Mouse (Mus musculus) stomach, embryonic 14.5 days (tissue): ENCODE results near the gene Ache. TPM values are rescaled to one million over a fixed set of nuclear protein-coding genes. Genes with fewer than 3 reads are reported as not detected.

ENCODE experiments used
- ATAC-seq: fragments of 200-750 bp; cut with Nextera tagmentation; 2 replicates; pipeline ENCODE4 v1.8.0; 2017; ENCODE audit warnings: low read depth, moderate TSS enrichment; ENCODE audit not compliant: insufficient number of reproducible peaks, insufficient read depth, low FRiP score
- H3K27ac ChIP-seq: fragments of 300-500 bp; sonication (generic); 2 replicates; pipeline ENCODE4 v1.5.1; 2014; ENCODE audit warnings: mild to moderate bottlenecking, low read length, moderate library complexity, mixed read lengths
- H3K27me3 ChIP-seq: fragments of 300-500 bp; sonication (generic); 2 replicates; pipeline ENCODE4 v1.6.1; 2014; ENCODE audit warnings: low read length, control low read depth, mixed read lengths; ENCODE audit not compliant: control insufficient read depth, insufficient read depth
- H3K36me3 ChIP-seq: fragments of 300-500 bp; sonication (generic); 2 replicates; pipeline ENCODE4 v1.6.1; 2014; ENCODE audit warnings: mild to moderate bottlenecking, control low read depth, low read length, moderate library complexity, mixed read lengths; ENCODE audit not compliant: control insufficient read depth, insufficient read depth
- H3K4me1 ChIP-seq: fragments of 300-500 bp; sonication (generic); 2 replicates; pipeline ENCODE4 v1.6.1; 2014; ENCODE audit warnings: low read length, control low read depth, mixed read lengths; ENCODE audit not compliant: control insufficient read depth, insufficient read depth
- H3K4me2 ChIP-seq: fragments of 300-500 bp; sonication (generic); replicated peaks from 2 replicates; pipeline ENCODE4 v1.6.1; 2014; ENCODE audit warnings: low read depth, low read length, control low read depth
- H3K4me3 ChIP-seq: fragments of 300-500 bp; sonication (generic); 2 replicates; pipeline ENCODE4 v1.5.1; 2014; ENCODE audit warnings: low read depth, low read length, control low read depth
- H3K9ac ChIP-seq: fragments of 300-500 bp; sonication (generic); replicated peaks from 2 replicates; pipeline ENCODE4 v1.6.1; 2014; ENCODE audit warnings: low read depth, mild to moderate bottlenecking, control low read depth, low read length, moderate library complexity, mixed read lengths
- H3K9me3 ChIP-seq: fragments of 300-500 bp; sonication (generic); 2 replicates; pipeline ENCODE4 v1.6.1; 2016; ENCODE audit warnings: low read depth, low read length, control low read depth; ENCODE audit not compliant: control insufficient read depth
- WGBS: fragments of 180-500 bp; shearing (Covaris S2); extraction: QIAGEN DNeasy Blood & Tissue Kit; methylation state at CpG from one replicate; pipeline ENCODE4 v1.1.7; 2014; 5-methylcytosine and 5-hydroxymethylcytosine counted together
- polyA plus RNA-seq: library from polyadenylated mRNA; unstranded; fragments of >200 nt; fragmentation: Nextera tagmentation; extraction: Ambion mirVana; gene quantifications from 2 replicates; pipeline ENCODE4 v1.2.1, GENCODE M21; 2014

Ache gene
- polyA plus RNA-seq, 1 experiment from 2014 or later = 11.9 TPM

DNA sequence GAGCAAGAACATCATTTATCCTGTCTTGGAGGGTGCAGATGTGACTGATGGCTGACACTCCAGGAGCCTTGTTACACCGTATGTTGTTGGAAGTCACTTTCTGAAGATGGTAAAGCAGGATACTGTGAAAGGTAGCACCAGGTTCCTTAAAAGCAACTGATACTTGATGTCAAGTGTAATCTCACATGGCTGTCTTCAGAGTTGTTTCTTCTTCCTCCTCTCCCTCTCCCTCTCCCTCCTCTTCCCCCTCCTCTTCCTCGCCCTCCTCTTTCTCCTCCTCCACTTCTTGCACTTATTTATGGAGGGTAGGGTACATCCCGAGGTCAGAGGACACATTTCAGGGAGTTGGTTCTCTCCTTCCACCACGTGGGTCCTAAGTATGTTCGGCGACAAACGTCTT is 1.3 kb upstream of the Ache start:
- Histone ChIP-seq H3K27ac (no peak overlapping the region), H3K9ac (no peak overlapping the region), H3K4me1 (peaks cover 24% of the 10 kb centered on the region; the same call in 1 of the 2 replicates), H3K27me3 (peaks cover 16% of the 10 kb centered on the region; the same call in 1 of the 2 replicates), H3K4me3 (no peak overlapping the region), H3K36me3 (no peaks in the 10 kb centered on the region), H3K4me2 (no peak overlapping the region), H3K9me3 (no peaks in the 10 kb centered on the region)
- WGBS = 34% methylated on average over 7 of the region's 7 CpGs
- no peak for ATAC-seq

DNA sequence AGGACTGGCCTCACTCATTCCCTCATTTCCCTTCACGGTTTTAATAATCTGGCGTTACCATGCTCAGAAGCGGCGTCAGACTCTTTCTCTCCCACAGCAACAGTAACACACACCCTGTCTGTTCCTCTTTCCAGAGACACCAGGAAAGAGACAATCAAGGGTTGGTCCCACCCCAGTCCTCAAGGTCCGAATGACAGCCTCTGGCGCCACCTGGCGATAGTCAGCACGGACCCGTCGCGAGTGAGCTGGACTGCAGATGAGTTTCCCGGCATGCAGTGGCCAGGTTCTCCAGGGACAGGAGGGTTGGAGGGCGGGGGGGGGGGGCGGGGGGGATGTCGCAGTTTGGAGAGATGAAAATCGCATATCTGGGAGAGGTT is 676 bp upstream of the Ache start:
- no peaks in the 10 kb centered on the region for H3K9me3 ChIP-seq
- H3K4me2 ChIP-seq = peak overlapping the region; percentile 87
- peaks cover 16% of the 10 kb centered on the region; the same call in 1 of the 2 replicates for H3K27me3 ChIP-seq
- peaks cover 24% of the 10 kb centered on the region; the same call in 1 of the 2 replicates for H3K4me1 ChIP-seq
- no peak overlapping the region; the same call in 1 of the 2 replicates for H3K9ac ChIP-seq
- peak; percentile 30; the same call in 1 of the 2 replicates for ATAC-seq
- no peak overlapping the region for H3K27ac ChIP-seq
- H3K36me3 ChIP-seq = no peaks in the 10 kb centered on the region
- peak overlapping the region; percentile 36; the same call in 1 of the 2 replicates for H3K4me3 ChIP-seq
- 3% methylated on average over 16 of the region's 16 CpGs for WGBS

DNA sequence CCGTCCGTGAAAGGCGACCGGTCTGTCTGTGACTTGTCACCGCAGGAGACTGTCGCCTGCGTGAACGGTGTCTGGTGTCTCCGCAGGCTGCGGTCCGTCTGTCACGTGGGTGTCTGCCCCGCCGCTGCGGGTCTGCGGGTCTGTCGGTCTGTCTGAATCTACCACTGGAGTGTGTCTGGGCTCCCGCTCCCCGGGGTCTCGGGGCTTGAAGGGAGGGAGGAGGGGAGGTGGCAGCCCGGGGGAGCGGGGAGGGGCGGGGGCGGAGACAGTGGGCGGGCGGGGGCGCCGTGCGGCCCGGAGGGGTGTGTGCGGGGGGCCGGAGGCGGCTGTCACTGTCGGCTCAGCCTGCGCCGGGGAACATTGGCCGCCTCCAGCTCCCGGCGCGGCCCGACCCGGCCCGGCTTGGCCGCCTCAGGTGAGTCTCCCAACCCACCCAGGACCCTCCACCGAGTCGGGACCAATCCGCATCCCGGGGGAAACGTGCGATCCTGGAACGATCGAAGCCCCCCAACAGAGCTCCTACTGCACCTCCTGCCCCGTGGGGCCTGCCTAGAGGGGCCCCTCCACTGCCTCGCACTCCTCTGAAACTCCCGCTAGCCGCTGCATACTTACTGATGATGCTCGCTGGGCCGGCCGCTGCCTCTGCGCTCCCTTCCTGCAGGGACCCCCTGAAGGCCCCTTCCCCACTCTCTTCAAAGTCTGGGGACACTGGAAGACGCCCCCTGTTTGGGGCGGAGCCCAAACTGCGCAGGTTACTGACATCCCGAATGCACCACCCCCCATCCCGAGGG is 829 bp downstream of the Ache start:
- Histone ChIP-seq H3K9ac (peak overlapping the region; percentile 36; the same call in 1 of the 2 replicates), H3K4me2 (peak overlapping the region; percentile 87), H3K27ac (no peak overlapping the region), H3K4me1 (peaks cover 24% of the 10 kb centered on the region; the same call in 1 of the 2 replicates), H3K27me3 (peaks cover 16% of the 10 kb centered on the region; the same call in 1 of the 2 replicates), H3K9me3 (no peaks in the 10 kb centered on the region), H3K36me3 (no peaks in the 10 kb centered on the region), H3K4me3 (peak overlapping the region; percentile 36)
- no peak for ATAC-seq
- under 1% methylated on average over 49 of the region's 65 CpGs for WGBS

DNA sequence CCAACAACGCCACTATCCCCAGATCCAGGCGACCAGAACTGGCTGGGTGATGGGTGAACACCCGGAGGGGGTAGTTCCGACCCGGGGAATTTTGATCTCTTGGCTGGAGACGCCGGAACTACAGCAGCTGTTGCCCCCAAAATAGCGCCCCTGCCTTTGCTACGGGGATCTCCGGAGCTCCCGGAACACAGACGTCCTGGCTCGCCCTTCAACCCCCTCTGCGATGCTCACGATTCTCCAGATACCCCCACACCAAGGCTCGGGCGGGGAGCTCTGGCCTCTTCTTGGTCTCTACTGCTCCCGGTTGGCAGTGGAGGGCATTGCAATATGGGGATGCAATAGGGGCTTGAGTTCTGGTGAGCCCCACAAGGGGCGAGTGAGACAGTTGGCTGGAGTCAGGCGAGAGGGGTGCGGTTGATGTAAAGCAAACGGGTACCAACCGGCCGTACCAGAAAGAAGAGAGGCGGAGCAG is 1.7 kb downstream of the Ache start:
- no peak for ATAC-seq
- Histone ChIP-seq H3K4me1 (peaks cover 24% of the 10 kb centered on the region; the same call in 1 of the 2 replicates), H3K4me3 (peak overlapping the region; percentile 36), H3K4me2 (peak overlapping the region; percentile 87), H3K9me3 (no peaks in the 10 kb centered on the region), H3K9ac (no peak overlapping the region), H3K27me3 (peaks cover 16% of the 10 kb centered on the region; the same call in 1 of the 2 replicates), H3K27ac (no peak overlapping the region), H3K36me3 (no peaks in the 10 kb centered on the region)
- WGBS = 2% methylated on average over 25 of the region's 25 CpGs

DNA sequence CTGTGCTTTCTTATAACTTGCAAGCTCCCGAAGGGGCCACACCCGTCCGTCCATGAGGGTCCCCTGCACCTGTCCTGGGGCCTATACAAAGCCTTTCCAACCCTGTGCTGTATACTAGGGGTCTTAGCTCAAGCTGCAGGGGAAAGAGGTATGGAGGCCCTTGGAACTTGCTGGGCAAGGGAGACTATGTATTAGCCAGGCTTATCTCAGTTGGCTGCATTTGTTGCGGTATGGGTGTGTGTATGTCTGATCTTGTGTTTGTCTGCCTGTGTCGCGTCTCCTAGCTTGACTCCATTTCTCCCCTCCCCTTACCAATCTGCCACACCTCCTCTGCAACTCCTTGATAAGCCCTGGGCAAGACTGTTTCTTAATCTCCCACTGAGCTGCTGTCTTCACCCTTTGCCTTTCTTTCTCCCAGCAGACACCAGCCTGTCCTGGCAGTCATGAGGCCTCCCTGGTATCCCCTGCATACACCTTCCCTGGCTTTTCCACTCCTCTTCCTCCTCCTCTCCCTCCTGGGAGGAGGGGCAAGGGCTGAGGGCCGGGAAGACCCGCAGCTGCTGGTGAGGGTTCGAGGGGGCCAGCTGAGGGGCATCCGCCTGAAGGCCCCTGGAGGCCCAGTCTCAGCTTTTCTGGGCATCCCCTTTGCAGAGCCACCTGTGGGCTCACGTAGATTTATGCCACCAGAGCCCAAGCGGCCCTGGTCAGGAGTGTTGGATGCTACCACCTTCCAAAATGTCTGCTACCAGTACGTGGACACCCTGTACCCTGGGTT is 2.5 kb downstream of the Ache start:
- peaks cover 16% of the 10 kb centered on the region; the same call in 1 of the 2 replicates for H3K27me3 ChIP-seq
- no peak overlapping the region for H3K27ac ChIP-seq
- ATAC-seq = no peak
- no peaks in the 10 kb centered on the region for H3K9me3 ChIP-seq
- no peak overlapping the region for H3K9ac ChIP-seq
- H3K4me2 ChIP-seq = peak overlapping the region; percentile 87
- H3K4me1 ChIP-seq = peaks cover 26% of the 10 kb centered on the region; the same call in 1 of the 2 replicates
- WGBS = 52% methylated on average over 13 of the region's 13 CpGs
- H3K36me3 ChIP-seq = no peaks in the 10 kb centered on the region
- H3K4me3 ChIP-seq = no peak overlapping the region

DNA sequence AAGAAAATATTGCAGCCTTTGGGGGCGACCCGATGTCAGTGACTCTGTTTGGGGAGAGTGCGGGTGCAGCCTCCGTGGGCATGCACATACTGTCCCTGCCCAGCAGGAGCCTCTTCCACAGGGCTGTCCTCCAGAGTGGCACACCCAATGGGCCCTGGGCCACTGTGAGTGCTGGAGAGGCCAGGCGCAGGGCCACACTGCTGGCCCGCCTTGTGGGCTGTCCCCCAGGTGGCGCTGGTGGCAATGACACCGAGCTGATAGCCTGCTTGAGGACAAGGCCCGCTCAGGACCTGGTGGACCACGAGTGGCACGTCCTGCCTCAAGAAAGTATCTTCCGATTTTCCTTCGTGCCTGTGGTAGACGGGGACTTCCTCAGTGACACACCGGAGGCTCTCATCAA is 3.4 kb downstream of the Ache start:
- no peak overlapping the region for H3K4me2 ChIP-seq
- H3K9ac ChIP-seq = no peak overlapping the region
- no peaks in the 10 kb centered on the region for H3K9me3 ChIP-seq
- 23% methylated on average over 15 of the region's 15 CpGs for WGBS
- no peak for ATAC-seq
- H3K27me3 ChIP-seq = peaks cover 16% of the 10 kb centered on the region; the same call in 1 of the 2 replicates
- H3K36me3 ChIP-seq = peaks cover 3% of the 10 kb centered on the region
- H3K4me1 ChIP-seq = peaks cover 29% of the 10 kb centered on the region; the same call in 1 of the 2 replicates
- no peak overlapping the region for H3K27ac ChIP-seq
- H3K4me3 ChIP-seq = no peak overlapping the region

DNA sequence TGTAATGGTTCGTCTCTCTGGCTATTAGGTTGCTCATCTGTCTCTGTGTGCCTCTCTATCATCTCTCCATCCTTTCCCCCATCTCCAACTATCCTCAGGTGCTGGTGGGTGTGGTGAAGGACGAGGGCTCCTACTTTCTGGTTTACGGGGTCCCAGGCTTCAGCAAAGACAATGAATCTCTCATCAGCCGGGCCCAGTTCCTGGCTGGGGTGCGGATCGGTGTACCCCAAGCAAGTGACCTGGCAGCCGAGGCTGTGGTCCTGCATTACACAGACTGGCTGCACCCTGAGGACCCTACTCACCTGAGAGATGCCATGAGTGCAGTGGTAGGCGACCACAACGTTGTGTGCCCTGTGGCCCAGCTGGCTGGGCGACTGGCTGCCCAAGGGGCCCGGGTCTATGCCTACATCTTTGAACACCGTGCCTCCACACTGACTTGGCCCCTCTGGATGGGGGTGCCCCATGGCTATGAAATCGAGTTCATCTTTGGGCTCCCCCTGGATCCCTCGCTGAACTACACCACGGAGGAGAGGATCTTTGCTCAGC is 4.1 kb downstream of the Ache start:
- no peak for ATAC-seq
- Histone ChIP-seq H3K9me3 (no peaks in the 10 kb centered on the region), H3K27me3 (peaks cover 16% of the 10 kb centered on the region; the same call in 1 of the 2 replicates), H3K27ac (no peak overlapping the region), H3K4me2 (no peak overlapping the region), H3K4me1 (peaks cover 29% of the 10 kb centered on the region; the same call in 1 of the 2 replicates), H3K36me3 (peaks cover 11% of the 10 kb centered on the region), H3K9ac (no peak overlapping the region), H3K4me3 (no peak overlapping the region)
- 71% methylated on average over 15 of the region's 15 CpGs for WGBS

DNA sequence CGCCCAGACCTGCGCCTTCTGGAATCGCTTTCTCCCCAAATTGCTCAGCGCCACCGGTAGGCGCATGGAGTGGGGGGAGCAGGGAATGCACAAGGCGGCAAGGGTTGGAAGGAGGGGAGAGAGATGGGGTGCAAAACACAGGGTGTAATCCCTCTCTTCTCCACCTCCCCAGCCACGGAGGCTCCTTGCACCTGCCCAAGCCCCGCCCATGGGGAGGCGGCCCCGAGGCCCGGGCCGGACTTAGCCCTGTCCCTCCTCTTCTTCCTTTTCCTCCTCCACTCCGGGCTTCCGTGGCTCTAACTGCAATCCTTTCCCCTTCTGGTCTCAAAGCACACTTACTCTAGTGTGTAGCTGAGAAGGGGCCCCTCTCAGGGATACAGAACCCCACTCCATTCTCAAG is 6.0 kb downstream of the Ache start:
- Histone ChIP-seq H3K4me2 (peak overlapping the region; percentile 89), H3K4me3 (peak overlapping the region; percentile 48), H3K4me1 (peaks cover 16% of the 10 kb centered on the region; the same call in 1 of the 2 replicates), H3K9ac (peak overlapping the region; percentile 79), H3K36me3 (peaks cover 29% of the 10 kb centered on the region), H3K9me3 (no peaks in the 10 kb centered on the region), H3K27ac (peak overlapping the region; percentile 97), H3K27me3 (peaks cover 5% of the 10 kb centered on the region; the same call in 1 of the 2 replicates)
- ATAC-seq = peak; percentile 59
- WGBS = under 1% methylated on average over 15 of the region's 15 CpGs
